Comparison of ENCODE assay signal across 8 mouse cellular contexts in genomic region chr1:21959648-21960285, GRCm38 (mm10). TPM values are rescaled to one million over a fixed set of nuclear protein-coding genes. Genes with fewer than 3 reads are reported as not detected.
DNase-seq lines count a peak whose midpoint lies in the region; ATAC-seq and TF ChIP-seq lines count a peak whose summit lies in the region.

No protein-coding gene starts in this region.

- WGBS in kidney, embryonic 14.5 days = 24% methylated on average over 8 of the region's 8 CpGs
- WGBS in forebrain, postnatal 0 days = 34% methylated on average over 8 of the region's 8 CpGs
- 41% methylated on average over 8 of the region's 8 CpGs for WGBS in midbrain, embryonic 12.5 days

- no peak for TF ChIP-seq POLR2A in bone marrow macrophage, adult 2 months (IDR thresholded peaks at IDR 0.05; ENCODE audit: borderline replicate concordance, low read depth, low read length)

- H3K9me3 ChIP-seq in kidney, embryonic 14.5 days (ENCODE audit: control insufficient read depth, low read length) = no peaks in the 10 kb centered on the region
- H3K9me3 ChIP-seq in forebrain, postnatal 0 days (ENCODE audit: low read length) = no peaks in the 10 kb centered on the region
- H3K9me3 ChIP-seq in midbrain, embryonic 12.5 days = no peaks in the 10 kb centered on the region

- no peak for TF ChIP-seq CTCF in bone marrow macrophage, adult 2 months (IDR thresholded peaks at IDR 0.05; ENCODE audit: low read depth, low read length)
- TF ChIP-seq CTCF in forebrain, postnatal 0 days (IDR thresholded peaks at IDR 0.05; ENCODE audit: low read depth) = no peak

- no peak overlapping the region for H3K27ac ChIP-seq in kidney, embryonic 14.5 days (ENCODE audit: low read depth, low read length)
- H3K27ac ChIP-seq in bone marrow macrophage, adult 2 months (ENCODE audit: insufficient read depth, low read depth, low read length) = no peak overlapping the region
- H3K27ac ChIP-seq in forebrain, postnatal 0 days (ENCODE audit: low read depth, low read length) = no peak overlapping the region
- no peak overlapping the region for H3K27ac ChIP-seq in midbrain, embryonic 12.5 days (replicated peaks)

- H3K36me3 ChIP-seq in kidney, embryonic 14.5 days (ENCODE audit: control insufficient read depth, insufficient read depth, low read length) = no peaks in the 10 kb centered on the region
- H3K36me3 ChIP-seq in forebrain, postnatal 0 days (ENCODE audit: insufficient read depth) = no peaks in the 10 kb centered on the region
- H3K36me3 ChIP-seq in midbrain, embryonic 12.5 days = no peaks in the 10 kb centered on the region

- H3K4me3 ChIP-seq in kidney, embryonic 14.5 days (ENCODE audit: low read length) = peak overlapping the region; percentile 67; the same call in 1 of the 2 replicates
- peak overlapping the region; percentile 68 for H3K4me3 ChIP-seq in bone marrow macrophage, adult 2 months (ENCODE audit: insufficient read depth, low read length)
- H3K4me3 ChIP-seq in forebrain, postnatal 0 days (ENCODE audit: low read depth, low read length) = peak overlapping the region; percentile 73
- H3K4me3 ChIP-seq in midbrain, embryonic 12.5 days = 0 out of 2 replicates have a peak overlapping the region, but pooled peaks have one; percentile 80

- no peak overlapping the region for H3K9ac ChIP-seq in kidney, embryonic 14.5 days (ENCODE audit: low read depth, low read length)
- H3K9ac ChIP-seq in forebrain, postnatal 0 days = peak overlapping the region; percentile 67; the same call in 1 of the 2 replicates
- no peak overlapping the region for H3K9ac ChIP-seq in midbrain, embryonic 12.5 days (replicated peaks)

- H3K27me3 ChIP-seq in kidney, embryonic 14.5 days (ENCODE audit: control insufficient read depth, insufficient read depth, low read length) = 0 out of 2 replicates have a peak, but pooled peaks cover 3% of the 10 kb centered on the region
- H3K27me3 ChIP-seq in forebrain, postnatal 0 days (ENCODE audit: insufficient read depth, low read length) = no peaks in the 10 kb centered on the region
- peaks cover 32% of the 10 kb centered on the region for H3K27me3 ChIP-seq in midbrain, embryonic 12.5 days

- 0 out of 2 replicates have a peak, but pooled peaks cover 3% of the 10 kb centered on the region for H3K4me1 ChIP-seq in kidney, embryonic 14.5 days (ENCODE audit: control insufficient read depth, insufficient read depth, low read length)
- H3K4me1 ChIP-seq in bone marrow macrophage, adult 2 months (ENCODE audit: control insufficient read depth, insufficient read depth, low read length) = no peaks in the 10 kb centered on the region; the same call in 1 of the 2 replicates
- H3K4me1 ChIP-seq in forebrain, postnatal 0 days (ENCODE audit: insufficient read depth) = no peaks in the 10 kb centered on the region
- H3K4me1 ChIP-seq in midbrain, embryonic 12.5 days = peaks cover 14% of the 10 kb centered on the region

- ATAC-seq in kidney, embryonic 14.5 days (ENCODE audit: low FRiP score, low TSS enrichment) = no peak
- ATAC-seq in forebrain, postnatal 0 days = no peak
- ATAC-seq in midbrain, embryonic 12.5 days (ENCODE audit: low FRiP score, low read depth) = no peak
- ATAC-seq in megakaryocyte progenitor cell, adult 5-6 weeks (replicated peaks; ENCODE audit: poor library complexity) = no peak
- no peak for ATAC-seq in frontal cortex, adult (ENCODE audit: low TSS enrichment)

- DNase-seq in kidney, postnatal 25 days = no peak
- no peak for DNase-seq in forebrain, postnatal 0 days
- no peak for DNase-seq in adrenal gland, postnatal 4 days (ENCODE audit: low spot score in 2 of 2)

- peak overlapping the region; percentile 89 for H3K4me2 ChIP-seq in kidney, embryonic 14.5 days (replicated peaks; ENCODE audit: low read depth, low read length)
- peak overlapping the region; percentile 79 for H3K4me2 ChIP-seq in forebrain, postnatal 0 days (ENCODE audit: low read depth)
- H3K4me2 ChIP-seq in midbrain, embryonic 12.5 days (replicated peaks) = peak overlapping the region; percentile 98

RNA-seq across cellular contexts. Expression of gene Kcnq5, which starts 2.0 kb away (rescaled TPM):
- 0.73 and 0.99 TPM in 2 replicates for polyA plus RNA-seq in kidney, embryonic 14.5 days (2014; fragmentation: Nextera tagmentation; extraction: Ambion mirVana)
- polyA plus RNA-seq in bone marrow macrophage, adult 2 months (2012; ENCODE audit: insufficient read depth, insufficient read length, missing spikeins) = 0.87 TPM in 1 of 2 replicates, not detected in the other
- total RNA-seq in forebrain, postnatal 0 days (2014; rRNA removed) = 17.7 and 18.9 TPM in 2 replicates
- polyA plus RNA-seq in forebrain, postnatal 0 days (2015; fragmentation: Nextera tagmentation; extraction: Ambion mirVana) = 2.8 and 3.4 TPM in 2 replicates
- 1.0 and 1.5 TPM in 2 replicates for polyA plus RNA-seq in midbrain, embryonic 12.5 days (2016; fragmentation: Nextera tagmentation; extraction: Ambion mirVana)
- total RNA-seq in megakaryocyte progenitor cell, adult 5-6 weeks (2015) = 6.4 and 7.3 TPM in 2 replicates
- total RNA-seq in megakaryocyte progenitor cell, adult 5-6 weeks (2017) = 3.1 and 4.3 TPM in 2 replicates
- total RNA-seq in adrenal gland, postnatal 4 days (2021) = 1 to 10 TPM; 1.8 to 3.0 TPM
